Mouse (Mus musculus): Measurements from ENCODE around the gene Actn1.
"Not testable (repeated sequence)": the region's sequence is repeated elsewhere in the genome, so short reads cannot be mapped to it uniquely, and the experiment has no call there.

DNA sequence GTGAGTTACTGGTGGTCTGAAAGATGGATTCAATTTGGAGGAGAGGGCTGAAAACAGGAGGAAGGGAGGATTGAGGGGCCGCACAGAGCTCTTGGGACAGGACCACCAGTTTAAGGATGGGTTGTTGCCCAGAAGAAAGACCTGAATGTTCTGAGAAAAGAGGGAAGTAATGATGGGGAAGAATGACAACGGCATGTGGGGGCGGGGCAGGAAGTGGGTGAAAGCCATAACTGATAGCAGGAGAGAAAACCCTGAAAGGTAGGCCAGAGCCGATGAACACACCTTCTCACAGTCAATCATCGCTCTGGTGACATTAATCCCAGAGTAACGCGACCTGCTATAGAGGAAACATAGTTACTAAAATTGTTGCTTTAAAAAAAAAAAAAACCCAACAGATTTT, 4.2 kb upstream of the Actn1 start:
- TF ChIP-seq GATA1 (IDR thresholded peaks at IDR 0.05; ENCODE audit: borderline replicate concordance, low read length); FLI1 (IDR thresholded peaks at IDR 0.05; ENCODE audit: low read length): not testable (repeated sequence)
